Mouse (Mus musculus) erythroblast, embryonic 14.5 days (primary cell): ENCODE results near the gene Tmem132c. TPM values are rescaled to one million over a fixed set of nuclear protein-coding genes. Genes with fewer than 3 reads are reported as not detected.

Experiments used
- H3K27me3 ChIP-seq: 2 replicates; pipeline ENCODE4 v1.6.1; 2012; ENCODE audit warnings: inconsistent platforms; ENCODE audit not compliant: control insufficient read depth
- H3K36me3 ChIP-seq: 2 replicates; pipeline ENCODE4 v1.6.1; 2012; ENCODE audit warnings: mild to moderate bottlenecking, inconsistent platforms; ENCODE audit not compliant: control insufficient read depth
- H3K4me1 ChIP-seq: 2 replicates; pipeline ENCODE4 v1.6.1; 2012; ENCODE audit warnings: inconsistent platforms; ENCODE audit not compliant: control insufficient read depth
- H3K4me3 ChIP-seq: replicated peaks from 2 replicates; pipeline ENCODE3; 2012; ENCODE audit warnings: moderate library complexity, mild to moderate bottlenecking, inconsistent platforms
- H3K9me3 ChIP-seq: 2 replicates; pipeline ENCODE4 v1.6.1; 2012; ENCODE audit warnings: low read length, inconsistent platforms, mixed read lengths; ENCODE audit not compliant: control insufficient read depth
- GATA1 ChIP-seq: IDR thresholded peaks from 2 replicates; pipeline ENCODE4 v1.6.1; 2012; ENCODE audit warnings: low read length, inconsistent platforms, mixed read lengths
- TAL1 ChIP-seq: IDR thresholded peaks from 3 replicates; pipeline ENCODE4 v1.6.1; 2012; ENCODE audit warnings: low read length, inconsistent platforms, mixed read lengths
- polyA plus RNA-seq: library from polyadenylated mRNA; stranded (reverse); fragments of >175 nt; gene quantifications from 2 replicates; pipeline ENCODE4 v1.2.3, GENCODE M21; 2012

Gene Tmem132c
- polyA plus RNA-seq, 1 experiment = not detected

GRCm38 (mm10) chr5:127297461-127297860, 55.9 kb downstream of the Tmem132c start:
- no peaks in the 10 kb centered on the region for H3K36me3 ChIP-seq
- H3K27me3 ChIP-seq = no peaks in the 10 kb centered on the region
- no peak overlapping the region for H3K4me3 ChIP-seq
- no peaks in the 10 kb centered on the region for H3K4me1 ChIP-seq
- H3K9me3 ChIP-seq = peaks cover 32% of the 10 kb centered on the region
- no peak for TF ChIP-seq TAL1
- TF ChIP-seq GATA1 = no peak

- TF ChIP-seq GATA1 = no peak
- no peak for TF ChIP-seq TAL1
- no peaks in the 10 kb centered on the region for H3K4me1 ChIP-seq
- H3K36me3 ChIP-seq = no peaks in the 10 kb centered on the region
- H3K27me3 ChIP-seq = no peaks in the 10 kb centered on the region
- H3K4me3 ChIP-seq = no peak overlapping the region
- H3K9me3 ChIP-seq = peaks cover 31% of the 10 kb centered on the region
Observed at GRCm38 (mm10) chr5:127298060-127298459, 56.5 kb downstream of the Tmem132c start.

- H3K36me3 ChIP-seq = no peaks in the 10 kb centered on the region
- TF ChIP-seq TAL1 (no peak), GATA1 (no peak)
- peaks cover 28% of the 10 kb centered on the region for H3K9me3 ChIP-seq
- H3K27me3 ChIP-seq = no peaks in the 10 kb centered on the region
- no peaks in the 10 kb centered on the region for H3K4me1 ChIP-seq
- no peak overlapping the region for H3K4me3 ChIP-seq
Observed at GRCm38 (mm10) chr5:127299010-127299409, 57.4 kb downstream of the Tmem132c start.

DNA sequence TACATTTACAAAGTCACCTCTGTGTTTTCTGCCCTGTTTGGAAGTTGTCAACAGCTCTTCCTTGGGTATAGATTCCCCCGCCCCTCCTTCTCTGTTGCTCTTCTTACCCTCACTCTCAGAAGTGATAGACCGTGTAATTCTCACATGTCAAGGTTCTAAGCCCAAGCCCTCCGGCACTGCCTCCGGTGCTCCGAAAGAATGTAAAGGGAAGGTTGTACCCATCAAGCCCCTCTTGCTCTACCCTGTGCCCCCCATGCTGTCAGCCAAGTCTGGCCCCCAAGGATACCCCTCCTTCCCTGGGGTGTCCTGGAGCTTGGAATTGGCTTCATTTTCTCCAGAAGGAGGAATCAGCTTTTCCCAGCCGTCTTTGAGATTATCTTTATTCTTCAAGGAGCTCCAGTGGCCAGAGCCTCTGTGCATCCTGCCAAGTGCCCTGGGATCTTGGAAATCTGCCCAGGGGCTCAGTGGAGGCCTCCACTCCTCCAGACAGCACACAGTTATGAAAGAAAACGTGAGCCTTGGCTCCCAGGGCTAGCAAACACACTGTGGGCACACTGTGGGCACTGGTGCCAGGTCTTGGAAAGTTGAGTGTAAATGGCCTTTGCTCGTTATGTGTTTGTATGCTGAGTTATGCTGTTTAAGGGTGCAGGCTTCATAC, 59.1 kb downstream of the Tmem132c start:
- H3K27me3 ChIP-seq = no peaks in the 10 kb centered on the region

DNA sequence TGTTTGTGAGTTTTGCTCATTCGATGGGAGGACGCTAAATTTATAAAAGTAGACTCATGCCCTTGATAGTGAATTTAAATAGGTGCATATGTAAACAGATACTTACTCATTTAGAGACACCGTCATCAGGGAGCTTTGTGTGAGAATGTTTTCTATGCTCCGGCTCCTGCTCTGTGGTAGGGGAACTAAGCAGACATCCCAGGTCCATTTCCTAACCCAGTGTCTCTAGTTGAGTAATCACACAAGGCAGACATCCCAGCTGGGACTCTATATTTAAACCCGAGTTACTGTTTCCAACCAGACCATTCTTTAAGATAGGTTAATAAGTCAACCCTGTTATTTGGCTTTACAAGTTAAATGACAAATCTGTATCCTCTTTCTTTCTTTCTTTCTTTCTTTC, 63.7 kb downstream of the Tmem132c start:
- H3K36me3 ChIP-seq = no peaks in the 10 kb centered on the region
- no peaks in the 10 kb centered on the region for H3K4me1 ChIP-seq
- TF ChIP-seq GATA1 (no peak), TAL1 (no peak)
- H3K4me3 ChIP-seq = no peak overlapping the region
- H3K9me3 ChIP-seq = peaks cover 15% of the 10 kb centered on the region
- no peaks in the 10 kb centered on the region for H3K27me3 ChIP-seq

More for the DNA sequence above, 59.1 kb downstream of the Tmem132c start:
- peaks cover 19% of the 10 kb centered on the region for H3K9me3 ChIP-seq
- no peaks in the 10 kb centered on the region for H3K4me1 ChIP-seq
- no peaks in the 10 kb centered on the region for H3K36me3 ChIP-seq
- TF ChIP-seq TAL1 (no peak), GATA1 (no peak)
- no peak overlapping the region for H3K4me3 ChIP-seq

- Histone ChIP-seq H3K36me3 (no peaks in the 10 kb centered on the region), H3K4me3 (no peak overlapping the region), H3K4me1 (no peaks in the 10 kb centered on the region), H3K9me3 (peaks cover 19% of the 10 kb centered on the region), H3K27me3 (no peaks in the 10 kb centered on the region)
- TF ChIP-seq GATA1 = no peak
- no peak for TF ChIP-seq TAL1
Observed at GRCm38 (mm10) chr5:127305719-127306118, 64.1 kb downstream of the Tmem132c start.

DNA sequence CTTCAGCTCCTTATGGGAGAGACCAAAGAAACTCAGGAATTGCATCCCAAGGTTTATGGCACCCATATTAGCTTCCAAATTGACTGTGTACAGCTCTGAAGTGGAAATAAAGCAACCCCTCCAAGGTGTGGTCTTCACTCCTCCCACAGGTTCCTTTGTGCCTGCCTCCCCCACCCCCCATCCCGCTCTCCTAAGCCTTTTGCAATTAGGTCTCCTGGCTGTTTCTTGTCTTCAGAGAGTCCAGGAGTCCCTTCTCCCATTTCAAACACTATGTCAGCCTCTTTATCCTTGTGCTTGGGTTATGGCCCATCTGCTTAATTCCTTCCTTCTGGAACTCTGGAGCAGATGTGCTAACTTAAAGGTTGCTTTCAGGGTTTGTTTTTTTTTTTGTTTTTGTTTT, 65.1 kb downstream of the Tmem132c start:
- no peaks in the 10 kb centered on the region for H3K36me3 ChIP-seq
- no peak overlapping the region for H3K4me3 ChIP-seq
- TF ChIP-seq GATA1 = no peak
- TF ChIP-seq TAL1 = no peak
- peaks cover 23% of the 10 kb centered on the region for H3K9me3 ChIP-seq
- H3K4me1 ChIP-seq = no peaks in the 10 kb centered on the region
- no peaks in the 10 kb centered on the region for H3K27me3 ChIP-seq

DNA sequence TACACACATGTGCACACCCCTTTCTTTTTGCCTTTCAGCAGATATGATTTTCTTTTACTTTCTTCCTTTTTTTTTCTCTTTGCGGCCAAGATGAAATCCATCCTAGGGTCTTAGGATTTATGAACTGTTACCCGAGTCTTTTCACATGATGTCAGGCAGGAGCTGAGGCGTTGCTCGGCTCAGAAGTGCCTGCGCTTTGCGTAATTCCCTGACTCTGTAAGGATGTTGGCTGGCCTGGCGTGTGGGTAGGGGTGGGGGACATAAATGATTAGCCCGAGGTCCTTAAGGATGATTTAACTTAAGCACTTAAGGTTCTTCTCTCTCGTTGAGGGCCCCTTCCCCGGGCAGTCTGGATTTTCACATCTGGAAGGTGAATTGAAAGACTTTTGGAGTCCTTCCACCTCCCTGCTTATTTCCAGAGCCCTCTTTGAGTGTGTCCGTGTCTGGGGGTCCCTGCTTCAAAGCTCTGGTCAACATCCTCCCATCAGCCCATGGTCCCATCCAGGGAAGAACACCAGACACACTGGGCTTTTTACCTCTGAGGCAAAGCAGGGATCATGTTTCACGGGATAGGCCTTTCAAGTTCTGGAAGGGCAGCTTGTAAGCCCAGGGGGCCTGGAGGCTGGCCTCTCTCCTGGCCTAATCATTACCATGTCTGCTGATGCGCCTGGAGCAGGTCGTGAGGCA, 68.9 kb downstream of the Tmem132c start:
- H3K9me3 ChIP-seq = peaks cover 25% of the 10 kb centered on the region
- TF ChIP-seq TAL1 (no peak), GATA1 (no peak)
- no peaks in the 10 kb centered on the region for H3K4me1 ChIP-seq
- no peaks in the 10 kb centered on the region for H3K36me3 ChIP-seq
- no peaks in the 10 kb centered on the region for H3K27me3 ChIP-seq
- no peak overlapping the region for H3K4me3 ChIP-seq

- Histone ChIP-seq H3K27me3 (no peaks in the 10 kb centered on the region), H3K9me3 (peaks cover 22% of the 10 kb centered on the region), H3K36me3 (no peaks in the 10 kb centered on the region), H3K4me1 (no peaks in the 10 kb centered on the region), H3K4me3 (no peak overlapping the region)
- TF ChIP-seq TAL1 = no peak
- no peak for TF ChIP-seq GATA1
Observed at GRCm38 (mm10) chr5:127311005-127311331, 69.4 kb downstream of the Tmem132c start.
